Mouse (Mus musculus) intestine, postnatal 0 days (tissue): ENCODE measurements at regions not wholly inside any gene's neighbourhood (a gene's known extent, or its start where the extent isn't known, plus 50 kb on each side); places are given as distances from the start of the nearest gene placed in this dataset.

Source experiments
- ATAC-seq: fragments of 200-750 bp; cut with Nextera tagmentation; 2 replicates; pipeline ENCODE4 v1.8.0; 2017; ENCODE audit warnings: mild to moderate bottlenecking, moderate TSS enrichment, moderate library complexity
- H3K27ac ChIP-seq: fragments of 300-500 bp; sonication (generic); 2 replicates; pipeline ENCODE4 v1.5.1; 2014; ENCODE audit warnings: mild to moderate bottlenecking, low read depth, low read length, moderate library complexity
- H3K27me3 ChIP-seq: fragments of 300-500 bp; sonication (generic); replicated peaks from 2 replicates; pipeline ENCODE4 v1.6.1; 2014; ENCODE audit warnings: low read length, mixed read lengths; ENCODE audit not compliant: control insufficient read depth, insufficient read depth
- H3K36me3 ChIP-seq: fragments of 300-500 bp; sonication (generic); 2 replicates; pipeline ENCODE4 v1.6.1; 2014; ENCODE audit warnings: mild to moderate bottlenecking, moderate library complexity; ENCODE audit not compliant: control insufficient read depth, insufficient read depth
- H3K4me1 ChIP-seq: fragments of 300-500 bp; sonication (generic); replicated peaks from 2 replicates; pipeline ENCODE4 v1.6.1; 2014; ENCODE audit warnings: antibody characterized with exemption, low read length, mixed read lengths; ENCODE audit not compliant: control insufficient read depth, insufficient read depth
- H3K4me2 ChIP-seq: fragments of 300-500 bp; sonication (generic); replicated peaks from 2 replicates; pipeline ENCODE4 v1.6.1; 2014; ENCODE audit warnings: low read depth, mild to moderate bottlenecking, moderate library complexity
- H3K4me3 ChIP-seq: fragments of 300-500 bp; sonication (generic); 2 replicates; pipeline ENCODE4 v1.5.1; 2014; ENCODE audit warnings: low read depth, low read length
- H3K9ac ChIP-seq: fragments of 300-500 bp; sonication (generic); 2 replicates; pipeline ENCODE4 v1.6.1; 2014; ENCODE audit warnings: mild to moderate bottlenecking, low read depth, low read length
- H3K9me3 ChIP-seq: fragments of 300-500 bp; sonication (generic); 2 replicates; pipeline ENCODE4 v1.6.1; 2016; ENCODE audit warnings: mixed run types; ENCODE audit not compliant: control insufficient read depth
- CTCF ChIP-seq: sonication (generic); IDR thresholded peaks from 2 replicates; pipeline ENCODE4 v1.5.1; 2016; ENCODE audit warnings: low read depth, mild to moderate bottlenecking, control low read depth, antibody characterized with exemption, moderate library complexity
- WGBS: fragments of 180-500 bp; shearing (Covaris S2); extraction: QIAGEN DNeasy Blood & Tissue Kit; methylation state at CpG from one replicate; pipeline ENCODE4 v1.1.7; 2014; 5-methylcytosine and 5-hydroxymethylcytosine counted together

DNA sequence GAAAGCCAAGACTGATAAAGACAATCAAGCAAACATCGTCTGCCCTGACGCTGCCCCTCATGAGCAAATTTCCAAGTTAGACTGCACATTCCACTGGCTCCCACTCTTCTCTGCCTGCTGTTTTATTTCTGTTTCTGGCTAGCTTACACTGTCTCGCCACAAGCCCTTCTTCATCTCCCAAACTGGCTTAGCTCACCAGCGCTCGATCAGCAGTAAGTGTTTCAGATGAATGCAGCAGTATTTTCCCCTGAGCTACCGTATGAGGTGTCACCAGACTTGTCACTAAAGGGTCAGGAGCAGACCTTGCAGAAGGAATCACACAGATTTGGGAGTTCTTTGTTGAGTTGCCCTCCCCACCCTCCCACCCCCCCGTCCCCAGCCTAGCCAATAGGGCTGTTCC, 206.6 kb downstream of the Barx2 start:
- H3K27ac ChIP-seq = no peak overlapping the region

GRCm38 (mm10) chr9:31690921-31691475, 222.3 kb downstream of the Barx2 start:
- ATAC-seq = no peak

More for the DNA sequence above, 206.6 kb downstream of the Barx2 start:
- no peaks in the 10 kb centered on the region for H3K27me3 ChIP-seq
- 57% methylated on average over 7 of the region's 7 CpGs for WGBS
- no peak for TF ChIP-seq CTCF
- no peaks in the 10 kb centered on the region for H3K4me1 ChIP-seq
- H3K36me3 ChIP-seq = no peaks in the 10 kb centered on the region
- H3K9ac ChIP-seq = no peak overlapping the region
- no peak overlapping the region for H3K4me3 ChIP-seq
- no peak for ATAC-seq
- no peaks in the 10 kb centered on the region for H3K9me3 ChIP-seq
- H3K4me2 ChIP-seq = 0 out of 2 replicates have a peak overlapping the region, but pooled peaks have one; percentile 3

DNA sequence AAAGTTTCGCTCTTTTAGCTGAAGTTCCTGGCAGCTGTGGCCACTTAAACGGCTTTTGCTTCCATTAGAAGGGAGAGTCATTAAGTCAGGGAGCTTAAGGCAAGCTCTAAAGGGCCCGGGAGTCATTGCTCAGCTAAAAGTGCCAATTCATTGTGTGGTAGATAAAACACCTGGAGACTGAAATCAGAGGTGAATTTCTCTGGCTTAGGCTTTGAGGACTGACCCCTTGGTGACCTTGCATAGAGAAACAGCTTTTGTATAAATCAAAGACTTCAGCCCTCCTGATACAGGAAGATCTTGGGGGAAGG, 224.1 kb upstream of the Tmem45b start:
- Histone ChIP-seq H3K27me3 (no peaks in the 10 kb centered on the region), H3K9me3 (no peaks in the 10 kb centered on the region), H3K4me2 (peak overlapping the region; percentile 60), H3K36me3 (no peaks in the 10 kb centered on the region), H3K4me3 (peak overlapping the region; percentile 23), H3K4me1 (peaks cover under 1% of the 10 kb centered on the region; the same call in 1 of the 2 replicates), H3K9ac (0 out of 2 replicates have a peak overlapping the region, but pooled peaks have one; percentile 17), H3K27ac (no peak overlapping the region)
- no peak for TF ChIP-seq CTCF
- WGBS = 5% methylated on average over 3 of the region's 3 CpGs
- ATAC-seq = no peak

More at GRCm38 (mm10) chr9:31690921-31691475, 222.3 kb downstream of the Barx2 start:
- no peak for TF ChIP-seq CTCF
- Histone ChIP-seq H3K9ac (no peak overlapping the region), H3K27ac (no peak overlapping the region), H3K4me3 (no peak overlapping the region), H3K4me2 (no peak overlapping the region), H3K27me3 (no peaks in the 10 kb centered on the region), H3K36me3 (no peaks in the 10 kb centered on the region), H3K9me3 (no peaks in the 10 kb centered on the region), H3K4me1 (no peaks in the 10 kb centered on the region; the same call in 1 of the 2 replicates)
- WGBS = 80% methylated on average over 7 of the region's 7 CpGs

GRCm38 (mm10) chr9:31687686-31688397, 223.6 kb upstream of the Tmem45b start:
- Histone ChIP-seq H3K4me2 (peak overlapping the region; percentile 60), H3K27me3 (no peaks in the 10 kb centered on the region), H3K9me3 (no peaks in the 10 kb centered on the region), H3K27ac (no peak overlapping the region), H3K9ac (0 out of 2 replicates have a peak overlapping the region, but pooled peaks have one; percentile 17), H3K4me1 (peaks cover 2% of the 10 kb centered on the region; the same call in 1 of the 2 replicates), H3K4me3 (peak overlapping the region; percentile 23), H3K36me3 (no peaks in the 10 kb centered on the region)
- no peak for ATAC-seq
- TF ChIP-seq CTCF = no peak
- WGBS = 21% methylated on average over 17 of the region's 17 CpGs

- WGBS = 85% methylated on average over 5 of the region's 5 CpGs
- H3K4me2 ChIP-seq = no peak overlapping the region
- no peak overlapping the region for H3K4me3 ChIP-seq
- H3K9me3 ChIP-seq = no peaks in the 10 kb centered on the region
- no peaks in the 10 kb centered on the region for H3K27me3 ChIP-seq
- no peaks in the 10 kb centered on the region for H3K36me3 ChIP-seq
- H3K4me1 ChIP-seq = peaks cover 2% of the 10 kb centered on the region; the same call in 1 of the 2 replicates
- no peak overlapping the region for H3K27ac ChIP-seq
- no peak overlapping the region for H3K9ac ChIP-seq
- no peak for ATAC-seq
- no peak for TF ChIP-seq CTCF
Observed at GRCm38 (mm10) chr9:31686466-31686865, 222.2 kb upstream of the Tmem45b start.

- Histone ChIP-seq H3K27me3 (no peaks in the 10 kb centered on the region), H3K9ac (no peak overlapping the region), H3K9me3 (no peaks in the 10 kb centered on the region), H3K4me2 (no peak overlapping the region), H3K4me3 (no peak overlapping the region), H3K27ac (no peak overlapping the region), H3K36me3 (no peaks in the 10 kb centered on the region), H3K4me1 (peaks cover 2% of the 10 kb centered on the region; the same call in 1 of the 2 replicates)
- no peak for ATAC-seq
- WGBS = 73% methylated on average over 8 of the region's 8 CpGs
- no peak for TF ChIP-seq CTCF
Observed at GRCm38 (mm10) chr9:31684812-31685188, 220.5 kb upstream of the Tmem45b start.
